Mouse (Mus musculus) midbrain, embryonic 12.5 days (tissue): Measurements from ENCODE around the gene Cyb5rl. TPM values are rescaled to one million over a fixed set of nuclear protein-coding genes. Genes with fewer than 3 reads are reported as not detected.
"Not testable (repeated sequence)": the region's sequence is repeated elsewhere in the genome, so short reads cannot be mapped to it uniquely, and the experiment has no call there.

Experiments
- ATAC-seq: fragments of 200-750 bp; cut with Nextera tagmentation; 2 replicates; pipeline ENCODE4 v1.8.0; 2017; ENCODE audit warnings: low read depth, moderate TSS enrichment, moderate library complexity; ENCODE audit not compliant: low FRiP score
- H3K27ac ChIP-seq: fragments of 300-500 bp; sonication (generic); replicated peaks from 2 replicates; pipeline ENCODE4 v1.5.1; 2016; ENCODE audit warnings: mild to moderate bottlenecking
- H3K27me3 ChIP-seq: fragments of 300-500 bp; sonication (generic); 2 replicates; pipeline ENCODE4 v1.6.1; 2016; ENCODE audit warnings: mild to moderate bottlenecking
- H3K36me3 ChIP-seq: fragments of 300-500 bp; sonication (generic); 2 replicates; pipeline ENCODE4 v1.6.1; 2016
- H3K4me1 ChIP-seq: fragments of 300-500 bp; sonication (generic); 2 replicates; pipeline ENCODE4 v1.6.1; 2016
- H3K4me2 ChIP-seq: fragments of 300-500 bp; sonication (generic); replicated peaks from 2 replicates; pipeline ENCODE4 v1.6.1; 2016; ENCODE audit warnings: mild to moderate bottlenecking, moderate library complexity
- H3K4me3 ChIP-seq: fragments of 300-500 bp; sonication (generic); 2 replicates; pipeline ENCODE4 v1.5.1; 2016; ENCODE audit warnings: mild to moderate bottlenecking
- H3K9ac ChIP-seq: fragments of 300-500 bp; sonication (generic); replicated peaks from 2 replicates; pipeline ENCODE4 v1.6.1; 2016; ENCODE audit warnings: mild to moderate bottlenecking, moderate library complexity
- H3K9me3 ChIP-seq: fragments of 300-500 bp; sonication (generic); 2 replicates; pipeline ENCODE4 v1.6.1; 2016; ENCODE audit warnings: mild to moderate bottlenecking
- WGBS: fragments of 180-500 bp; shearing (Covaris S2); methylation state at CpG from one replicate; pipeline ENCODE4 v1.1.7; 2016; 5-methylcytosine and 5-hydroxymethylcytosine counted together
- polyA plus RNA-seq: library from polyadenylated mRNA; unstranded; fragments of >200 nt; fragmentation: Nextera tagmentation; extraction: Ambion mirVana; gene quantifications from 2 replicates; pipeline ENCODE4 v1.2.1, GENCODE M21; 2016

The Cyb5rl gene
- polyA plus RNA-seq, 1 experiment from 2014 or later: 9.5 TPM

DNA sequence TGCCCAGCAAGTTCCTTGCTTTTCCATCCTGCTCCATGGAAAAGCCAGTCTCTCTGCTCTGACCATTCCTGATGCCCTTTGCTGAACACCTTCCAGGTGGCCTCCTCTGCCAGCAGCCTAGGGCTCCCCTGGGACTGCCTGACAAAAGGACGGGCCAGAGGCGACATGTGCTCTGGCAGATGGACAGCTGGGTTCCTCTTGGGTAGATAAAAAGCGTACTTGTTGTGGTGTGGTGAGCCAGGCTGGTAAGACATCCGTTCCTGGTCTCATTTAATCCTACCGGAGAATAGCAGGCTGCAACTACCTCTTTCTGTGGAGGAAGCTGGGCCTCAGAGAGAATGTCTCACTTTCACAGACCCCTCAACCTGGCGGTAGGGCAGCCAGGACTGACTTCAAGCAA lies 29.3 kb downstream of the Cyb5rl start:
- peaks cover 22% of the 10 kb centered on the region for H3K4me1 ChIP-seq
- 32% methylated on average over 6 of the region's 6 CpGs for WGBS
- H3K4me3 ChIP-seq: no peak overlapping the region
- no peaks in the 10 kb centered on the region for H3K36me3 ChIP-seq
- no peaks in the 10 kb centered on the region for H3K9me3 ChIP-seq
- H3K4me2 ChIP-seq: no peak overlapping the region
- ATAC-seq: 0 out of 2 replicates have a peak, but pooled peaks have one; percentile 38
- H3K27ac ChIP-seq: peak overlapping the region; percentile 67
- no peaks in the 10 kb centered on the region for H3K27me3 ChIP-seq
- no peak overlapping the region for H3K9ac ChIP-seq

DNA sequence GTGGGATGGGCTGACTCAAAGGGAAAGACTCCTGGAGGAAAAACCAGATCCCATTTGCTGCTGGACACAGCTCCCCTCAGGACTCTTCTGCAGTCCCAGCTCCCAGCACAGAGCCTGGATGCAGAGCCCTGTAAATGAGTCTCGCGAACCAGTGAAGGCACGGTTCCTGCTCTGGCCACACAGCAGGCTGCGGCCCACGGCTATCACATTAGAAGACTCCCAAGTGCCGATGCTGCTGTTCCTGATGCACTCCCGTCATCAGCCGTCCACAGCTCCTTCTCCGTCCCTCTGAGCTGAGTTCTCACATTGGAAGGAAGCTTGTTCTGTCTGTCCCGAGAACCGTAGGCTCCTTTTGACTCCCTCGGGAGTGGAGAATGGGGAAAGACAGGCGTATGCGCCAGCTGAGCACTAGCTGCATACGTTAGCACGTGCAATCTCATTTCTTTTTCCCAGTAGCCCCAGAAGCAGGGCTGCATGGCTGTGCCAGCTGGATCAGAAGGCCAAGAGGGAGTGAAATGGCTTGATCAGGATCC lies 30.1 kb downstream of the Cyb5rl start, which contains the start of gene Cdcp2:
Cdcp2 (plus strand) TSS at position 51 of the 533 bp plus-strand sequence.
- H3K4me1 ChIP-seq: peaks cover 22% of the 10 kb centered on the region
- no peak within 1 kb of the TSS for H3K4me3 ChIP-seq
- H3K27me3 ChIP-seq: no peaks in the 10 kb centered on the region
- H3K4me2 ChIP-seq: no peak within 1 kb of the TSS
- 38% methylated on average over 16 of the region's 16 CpGs for WGBS
- no peaks in the 10 kb centered on the region for H3K36me3 ChIP-seq
- H3K27ac ChIP-seq: peak within 1 kb of the TSS; percentile 67
- H3K9ac ChIP-seq: no peak within 1 kb of the TSS
- ATAC-seq: peak; percentile 65
- H3K9me3 ChIP-seq: no peaks in the 10 kb centered on the region

DNA sequence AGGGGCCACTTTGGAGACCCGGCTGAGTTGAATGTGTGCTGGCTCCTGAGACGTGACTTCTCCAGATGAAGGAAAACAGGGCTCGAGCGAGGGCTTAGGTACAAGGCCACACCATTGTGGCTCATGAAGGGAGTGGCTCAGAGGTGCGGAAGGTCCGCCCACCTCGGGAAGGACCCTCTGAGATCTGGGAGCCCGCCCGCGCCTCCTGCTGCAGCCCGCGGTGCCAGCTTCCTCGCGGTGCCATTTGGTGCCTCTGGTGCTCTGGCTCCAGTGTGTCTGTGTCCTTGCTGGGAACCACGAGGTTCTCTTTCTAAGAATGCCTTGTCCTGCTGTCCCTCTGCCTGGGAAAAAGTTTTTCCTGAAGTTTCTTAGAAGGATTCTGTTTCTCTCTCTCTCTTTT lies 31.1 kb downstream of the Cyb5rl start:
- Histone ChIP-seq H3K27ac (peak overlapping the region; percentile 66), H3K4me1 (peaks cover 26% of the 10 kb centered on the region)
- WGBS: 69% methylated on average over 15 of the region's 15 CpGs

DNA sequence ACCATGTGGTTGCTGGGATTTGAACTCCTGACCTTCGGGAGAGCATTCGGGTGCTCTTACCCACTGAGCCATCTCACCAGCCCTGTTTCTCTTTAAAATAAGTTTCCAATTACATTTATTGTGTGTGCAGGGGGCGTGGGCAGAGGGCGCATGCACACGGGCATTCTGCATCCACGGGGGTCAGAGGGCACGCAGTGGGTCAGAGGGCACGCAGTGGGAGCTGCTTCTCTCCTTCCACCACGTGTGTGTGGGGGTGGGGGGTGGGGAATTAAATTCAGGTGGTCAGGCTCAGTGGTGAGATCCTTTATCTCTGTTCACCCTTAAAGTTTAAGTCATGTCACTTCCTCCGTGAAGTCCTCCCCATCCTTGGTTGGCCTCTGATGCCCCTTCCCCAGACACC lies 31.6 kb downstream of the Cyb5rl start:
- no peak for ATAC-seq
- H3K27ac ChIP-seq: no peak overlapping the region
- H3K27me3 ChIP-seq: no peaks in the 10 kb centered on the region
- peaks cover 26% of the 10 kb centered on the region for H3K4me1 ChIP-seq
- 77% methylated on average over 10 of the region's 10 CpGs for WGBS
- H3K4me3 ChIP-seq: no peak overlapping the region
- H3K9me3 ChIP-seq: no peaks in the 10 kb centered on the region
- H3K36me3 ChIP-seq: no peaks in the 10 kb centered on the region
- no peak overlapping the region for H3K4me2 ChIP-seq
- H3K9ac ChIP-seq: no peak overlapping the region

More for the DNA sequence above, 31.1 kb downstream of the Cyb5rl start:
- no peak overlapping the region for H3K4me3 ChIP-seq
- ATAC-seq: no peak
- no peaks in the 10 kb centered on the region for H3K27me3 ChIP-seq
- H3K9ac ChIP-seq: no peak overlapping the region
- H3K4me2 ChIP-seq: no peak overlapping the region
- no peaks in the 10 kb centered on the region for H3K9me3 ChIP-seq
- H3K36me3 ChIP-seq: no peaks in the 10 kb centered on the region

DNA sequence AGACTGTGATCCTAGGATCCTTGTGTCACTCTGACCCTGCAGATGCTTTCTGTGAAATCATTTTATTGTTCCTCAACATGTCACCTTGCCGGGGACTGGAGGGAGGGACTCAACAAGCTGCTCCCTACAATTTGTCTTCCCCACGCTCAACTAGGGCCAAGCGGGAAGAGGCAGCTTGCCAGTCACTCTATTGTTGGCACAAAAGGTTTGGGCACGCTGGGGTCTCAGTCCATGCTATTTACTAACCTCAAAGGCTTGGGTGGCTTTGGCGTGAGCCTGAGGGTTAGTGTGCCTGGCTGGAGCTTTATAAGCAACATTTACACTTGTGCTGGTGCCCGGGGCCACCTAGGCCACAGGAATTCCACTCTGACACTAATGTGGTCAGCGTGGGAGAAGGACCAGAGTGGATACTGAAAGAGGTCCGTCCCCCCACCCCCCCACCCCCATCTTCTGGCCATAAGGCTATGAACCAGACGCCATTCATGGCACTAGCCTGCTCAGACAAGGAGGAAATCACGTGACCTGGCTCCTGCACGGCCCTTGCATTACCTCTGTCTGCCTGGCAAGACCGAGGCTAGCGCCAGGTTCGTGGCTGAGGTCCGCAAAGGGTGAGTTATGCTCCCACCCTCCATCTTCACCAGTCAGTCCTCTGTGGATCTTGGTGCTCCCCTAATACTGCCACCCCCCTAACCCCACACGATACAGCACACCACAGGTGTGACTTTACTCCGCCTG lies 32.2 kb downstream of the Cyb5rl start:
- H3K4me2 ChIP-seq: no peak overlapping the region
- H3K36me3 ChIP-seq: no peaks in the 10 kb centered on the region
- H3K27ac ChIP-seq: no peak overlapping the region
- H3K27me3 ChIP-seq: no peaks in the 10 kb centered on the region
- no peak overlapping the region for H3K9ac ChIP-seq
- no peak overlapping the region for H3K4me3 ChIP-seq
- peaks cover 26% of the 10 kb centered on the region for H3K4me1 ChIP-seq
- no peaks in the 10 kb centered on the region for H3K9me3 ChIP-seq
- WGBS: 86% methylated on average over 17 of the region's 17 CpGs
- no peak for ATAC-seq

GRCm38 (mm10) chr4:107102220-107102619 lies 35.4 kb downstream of the Cyb5rl start:
- Histone ChIP-seq H3K4me1 (peaks cover 16% of the 10 kb centered on the region), H3K36me3 (no peaks in the 10 kb centered on the region), H3K27ac (no peak overlapping the region), H3K4me3 (no peak overlapping the region), H3K9me3 (no peaks in the 10 kb centered on the region), H3K9ac (no peak overlapping the region), H3K27me3 (no peaks in the 10 kb centered on the region), H3K4me2 (no peak overlapping the region)
- 80% methylated on average over 8 of the region's 8 CpGs for WGBS
- no peak for ATAC-seq

DNA sequence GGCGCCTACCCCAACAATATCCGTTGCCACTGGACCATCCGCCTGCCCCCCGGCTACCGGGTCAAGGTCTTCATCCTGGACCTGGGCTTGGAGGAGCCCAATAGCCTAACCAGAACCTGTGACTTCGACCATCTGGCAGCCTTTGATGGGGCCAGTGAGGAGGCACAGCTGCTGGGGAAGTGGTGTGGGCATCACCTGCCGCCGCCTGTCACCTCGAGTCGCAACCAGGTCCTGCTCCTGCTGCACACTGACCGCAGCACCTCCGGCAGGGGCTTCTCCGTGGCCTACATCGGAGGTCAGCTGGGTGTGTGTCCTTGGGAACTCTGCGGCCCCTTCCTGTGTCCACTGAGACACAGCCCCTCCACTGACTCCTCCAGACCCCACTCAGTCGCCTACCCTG lies 40.0 kb downstream of the Cyb5rl start:
- 88% methylated on average over 16 of the region's 16 CpGs for WGBS
- no peak overlapping the region for H3K9ac ChIP-seq
- H3K27ac ChIP-seq: no peak overlapping the region
- H3K4me3 ChIP-seq: no peak overlapping the region
- peaks cover 23% of the 10 kb centered on the region for H3K4me1 ChIP-seq
- no peaks in the 10 kb centered on the region for H3K36me3 ChIP-seq
- H3K9me3 ChIP-seq: no peaks in the 10 kb centered on the region
- ATAC-seq: no peak
- H3K27me3 ChIP-seq: no peaks in the 10 kb centered on the region
- H3K4me2 ChIP-seq: no peak overlapping the region

- Histone ChIP-seq H3K4me2 (no peak overlapping the region), H3K9ac (no peak overlapping the region)
- ATAC-seq: 0 out of 2 replicates have a peak, but pooled peaks have one; percentile 56
These were observed 41.5 kb downstream of the Cyb5rl start for GRCm38 (mm10) chr4:107108291-107108731.

GRCm38 (mm10) chr4:107109181-107109580 lies 42.4 kb downstream of the Cyb5rl start:
- H3K9me3 ChIP-seq, H3K27me3 ChIP-seq, H3K4me3 ChIP-seq, H3K4me2 ChIP-seq, ATAC-seq, H3K27ac ChIP-seq, H3K9ac ChIP-seq, H3K36me3 ChIP-seq: not testable (repeated sequence)
- 93% methylated on average over 6 of the region's 6 CpGs for WGBS
- peaks cover 21% of the 10 kb centered on the region for H3K4me1 ChIP-seq

More at GRCm38 (mm10) chr4:107108291-107108731, 41.5 kb downstream of the Cyb5rl start:
- Histone ChIP-seq H3K27me3 (no peaks in the 10 kb centered on the region), H3K27ac (peak overlapping the region; percentile 54), H3K9me3 (no peaks in the 10 kb centered on the region), H3K36me3 (no peaks in the 10 kb centered on the region), H3K4me1 (peaks cover 19% of the 10 kb centered on the region), H3K4me3 (no peak overlapping the region)
- WGBS: 52% methylated on average over 13 of the region's 13 CpGs

DNA sequence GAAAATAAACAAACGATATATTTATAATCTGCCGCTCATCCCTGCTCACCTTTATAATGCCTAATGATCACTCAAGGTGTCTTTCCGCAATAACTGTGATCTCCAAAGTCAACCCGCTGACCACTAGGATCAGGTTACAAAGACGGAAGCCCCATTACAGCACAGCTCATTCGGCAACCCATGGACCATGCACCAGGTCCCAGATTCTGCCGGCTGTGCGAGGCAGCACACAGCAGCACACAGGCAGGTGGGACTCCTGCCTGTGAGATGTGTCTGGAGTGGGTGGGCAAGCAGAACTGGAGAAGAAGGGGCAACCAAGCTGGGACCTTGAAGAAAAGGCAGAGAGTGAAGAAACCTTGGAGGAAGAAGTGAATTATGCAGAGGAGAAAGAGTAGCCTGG lies 47.5 kb downstream of the Cyb5rl start:
- Histone ChIP-seq H3K4me1 (0 out of 2 replicates have a peak, but pooled peaks cover 2% of the 10 kb centered on the region), H3K36me3 (no peaks in the 10 kb centered on the region), H3K9me3 (no peaks in the 10 kb centered on the region), H3K4me2 (no peak overlapping the region), H3K9ac (no peak overlapping the region), H3K27ac (no peak overlapping the region), H3K27me3 (no peaks in the 10 kb centered on the region), H3K4me3 (no peak overlapping the region)
- no peak for ATAC-seq
- WGBS: 55% methylated on average over 8 of the region's 8 CpGs

- H3K9ac ChIP-seq: no peak overlapping the region
- no peaks in the 10 kb centered on the region for H3K36me3 ChIP-seq
- no peak for ATAC-seq
- no peak overlapping the region for H3K4me2 ChIP-seq
- peaks cover 12% of the 10 kb centered on the region for H3K4me1 ChIP-seq
- no peak overlapping the region for H3K4me3 ChIP-seq
- 89% methylated on average over 2 of the region's 2 CpGs for WGBS
- H3K9me3 ChIP-seq: no peaks in the 10 kb centered on the region
- H3K27me3 ChIP-seq: no peaks in the 10 kb centered on the region
- H3K27ac ChIP-seq: no peak overlapping the region
These were observed 51.1 kb downstream of the Cyb5rl start for GRCm38 (mm10) chr4:107117741-107118385.

DNA sequence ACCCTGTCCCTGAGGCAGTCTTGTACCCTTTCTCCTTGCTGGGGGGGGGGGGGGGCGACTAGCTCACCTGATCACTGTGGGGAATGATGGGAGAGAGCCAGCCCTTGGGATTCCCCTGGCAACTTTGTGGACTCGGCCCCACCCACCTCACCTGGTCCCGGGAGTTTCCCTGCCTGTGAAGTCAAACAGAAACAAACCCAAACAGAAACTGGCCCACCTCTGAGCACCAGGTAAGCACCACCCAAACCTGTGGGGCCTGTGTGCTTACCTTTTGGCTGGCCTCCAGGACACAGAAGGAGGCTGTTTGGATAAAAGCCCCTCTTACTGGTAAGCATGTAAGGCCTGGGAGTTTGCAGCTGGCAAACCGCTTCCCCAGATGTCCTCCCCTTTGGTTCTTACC lies 52.3 kb downstream of the Cyb5rl start:
- 85% methylated on average over 3 of the region's 4 CpGs for WGBS
- no peak overlapping the region for H3K4me2 ChIP-seq
- H3K27me3 ChIP-seq: no peaks in the 10 kb centered on the region
- no peaks in the 10 kb centered on the region for H3K9me3 ChIP-seq
- peaks cover 10% of the 10 kb centered on the region for H3K4me1 ChIP-seq
- H3K4me3 ChIP-seq: no peak overlapping the region
- no peaks in the 10 kb centered on the region for H3K36me3 ChIP-seq
- H3K9ac ChIP-seq: no peak overlapping the region
- H3K27ac ChIP-seq: no peak overlapping the region
- no peak for ATAC-seq
